In genomic region chr1:39234815-39235449, GRCm38 (mm10) we compare ENCODE assay signal across 25 mouse cellular contexts. TPM values are rescaled to one million over a fixed set of nuclear protein-coding genes. Genes with fewer than 3 reads are reported as not detected.
DNase-seq lines count a peak whose midpoint lies in the region; ATAC-seq lines count a peak whose summit lies in the region.
"Had no signal": no experiment of that assay in that cellular context is flagged by ENCODE, and none has a peak within 500 bp of the region (broad histone marks: within the 10 kb centered on the region; RNA-seq: fewer than 3 reads in every experiment).

No protein-coding gene starts in this region.

- ATAC-seq in intestine, embryonic 16.5 days, result peak; percentile 92
- no peak for ATAC-seq in kidney, embryonic 15.5 days (replicated peaks; ENCODE audit: low FRiP score)
- ATAC-seq: forebrain, embryonic 13.5 days; liver, embryonic 12.5 days had no signal

- no peaks in the 10 kb centered on the region for H3K9me3 ChIP-seq in intestine, embryonic 16.5 days (ENCODE audit: control insufficient read depth, low read length)
- no peaks in the 10 kb centered on the region for H3K9me3 ChIP-seq in kidney, embryonic 15.5 days (replicated peaks)
- H3K9me3 ChIP-seq: embryonic facial prominence, embryonic 12.5 days; hindbrain, embryonic 13.5 days; liver, embryonic 12.5 days; midbrain, embryonic 10.5 days; neural tube, embryonic 12.5 days had no signal

- 0 out of 2 replicates have a peak, but pooled peaks cover 4% of the 10 kb centered on the region for H3K4me1 ChIP-seq in intestine, embryonic 16.5 days (ENCODE audit: control insufficient read depth, insufficient read depth, low read length)
- peaks cover 7% of the 10 kb centered on the region; the same call in 1 of the 2 replicates for H3K4me1 ChIP-seq in kidney, embryonic 15.5 days
- H3K4me1 ChIP-seq: embryonic facial prominence, embryonic 12.5 days; forebrain, embryonic 13.5 days; hindbrain, embryonic 13.5 days; liver, embryonic 12.5 days; midbrain, embryonic 10.5 days; neural tube, embryonic 12.5 days had no signal

- peak; percentile 32 to 65 for DNase-seq in adrenal gland, adult (ENCODE audit: inconsistent age in 2 of 2, low spot score in 1 of 2)
- no peak for DNase-seq in adrenal gland, adult 18-20 months (ENCODE audit: low spot score in 2 of 2)
- DNase-seq in lung, postnatal 36 days, result peak; percentile 5
- no peak for DNase-seq in lung, postnatal 10 days
- peak; percentile 69 for DNase-seq in yolk sac, embryonic 10.5 days (ENCODE audit: low spot score)
- DNase-seq in liver, result no peak
- DNase-seq: cerebellum, adult 9-11 months; gastrocnemius, postnatal 14 days; kidney, adult 18-20 months; kidney, postnatal 36 days; layer of hippocampus, adult 9-11 months; lung, adult 2 months; lung, postnatal 4 days; right cerebral cortex, adult 18-20 months had no signal

- no peak overlapping the region for H3K4me3 ChIP-seq in intestine, embryonic 16.5 days (ENCODE audit: low read length)
- H3K4me3 ChIP-seq in kidney, embryonic 15.5 days (replicated peaks), result no peak overlapping the region
- H3K4me3 ChIP-seq: embryonic facial prominence, embryonic 12.5 days; erythroblast, embryonic 14.5 days; forebrain, embryonic 13.5 days; hindbrain, embryonic 13.5 days; liver, embryonic 12.5 days; midbrain, embryonic 10.5 days; neural tube, embryonic 12.5 days had no signal

- H3K27me3 ChIP-seq in intestine, embryonic 16.5 days (replicated peaks; ENCODE audit: control insufficient read depth, insufficient read depth, low read length), result no peaks in the 10 kb centered on the region
- H3K27me3 ChIP-seq in kidney, embryonic 15.5 days, result no peaks in the 10 kb centered on the region
- H3K27me3 ChIP-seq: embryonic facial prominence, embryonic 12.5 days; forebrain, embryonic 13.5 days; hindbrain, embryonic 13.5 days; liver, embryonic 12.5 days; neural tube, embryonic 12.5 days had no signal

- H3K27ac ChIP-seq in intestine, embryonic 16.5 days (ENCODE audit: low read length), result peak overlapping the region; percentile 42
- no peak overlapping the region for H3K27ac ChIP-seq in kidney, embryonic 15.5 days
- H3K27ac ChIP-seq: embryonic facial prominence, embryonic 12.5 days; forebrain, embryonic 13.5 days; hindbrain, embryonic 13.5 days; liver, embryonic 12.5 days; midbrain, embryonic 10.5 days; neural tube, embryonic 12.5 days had no signal

- no peak overlapping the region for H3K4me2 ChIP-seq in intestine, embryonic 16.5 days (ENCODE audit: low read depth, low read length)
- no peak overlapping the region for H3K4me2 ChIP-seq in kidney, embryonic 15.5 days
- H3K4me2 ChIP-seq: embryonic facial prominence, embryonic 12.5 days; forebrain, embryonic 13.5 days; heart, embryonic 11.5 days; hindbrain, embryonic 13.5 days; liver, embryonic 12.5 days; neural tube, embryonic 12.5 days had no signal

- 58% methylated on average over 11 of the region's 11 CpGs for WGBS in intestine, embryonic 16.5 days
- 43% methylated on average over 11 of the region's 11 CpGs for WGBS in kidney, embryonic 15.5 days

- H3K36me3 ChIP-seq in intestine, embryonic 16.5 days (ENCODE audit: control insufficient read depth, insufficient read depth, low read length), result no peaks in the 10 kb centered on the region
- H3K36me3 ChIP-seq in kidney, embryonic 15.5 days, result no peaks in the 10 kb centered on the region
- H3K36me3 ChIP-seq: embryonic facial prominence, embryonic 12.5 days; hindbrain, embryonic 13.5 days; liver, embryonic 12.5 days; midbrain, embryonic 10.5 days; neural tube, embryonic 12.5 days had no signal

- no peak overlapping the region for H3K9ac ChIP-seq in intestine, embryonic 16.5 days (ENCODE audit: low read depth, low read length)
- no peak overlapping the region for H3K9ac ChIP-seq in kidney, embryonic 15.5 days
- H3K9ac ChIP-seq: embryonic facial prominence, embryonic 12.5 days; forebrain, embryonic 13.5 days; hindbrain, embryonic 13.5 days; liver, embryonic 12.5 days; neural tube, embryonic 12.5 days had no signal

RNA-seq across cellular contexts. Expression of gene Npas2, which starts 41.4 kb away (rescaled TPM):
- 10 to 100 TPM in 1 of 2 experiments, 1 to 10 TPM in 1; 6.1 to 11.9 TPM for total RNA-seq in adrenal gland, adult 18-20 months (2021)
- 0.70 and 0.91 TPM in 2 replicates for polyA plus RNA-seq in intestine, embryonic 16.5 days (2015; fragmentation: Nextera tagmentation; extraction: Ambion mirVana)
- polyA plus RNA-seq in kidney, embryonic 15.5 days (2015; fragmentation: Nextera tagmentation; extraction: Ambion mirVana), result 0.92 and 1.2 TPM in 2 replicates
- total RNA-seq: monocyte, adult 5-6 weeks had no signal
- polyA plus RNA-seq: erythroblast, embryonic 14.5 days had no signal

Comparison
In these comparisons a context has a peak if more than half of its experiments do, and no peak if none do; other contexts are left out.
1. DNase-seq: peak in adrenal gland, adult (2 of 2), lung, postnatal 36 days (single experiment) and yolk sac, embryonic 10.5 days (single experiment); none in adrenal gland, adult 18-20 months (0 of 2), lung, postnatal 10 days (single experiment) and liver (single experiment).